Mouse (Mus musculus) kidney, postnatal 10 days (tissue): ENCODE data around the gene Gsk3b.
A peak's percentile ranks its signal among the peaks of the same experiment; 100 is the strongest.
"Not testable (repeated sequence)": the region's sequence is repeated elsewhere in the genome, so short reads cannot be mapped to it uniquely, and the experiment has no call there.

ENCODE experiments used
- DNase-seq: peaks from one replicate; pipeline ENCODE4 v3.0.0; 2021; ENCODE audit warnings: mixed read lengths

Gsk3b gene

GRCm38 (mm10) chr16:38105453-38105852, 16.7 kb downstream of the Gsk3b start:
- no peak for DNase-seq

GRCm38 (mm10) chr16:38106542-38106941, 17.7 kb downstream of the Gsk3b start:
- no peak for DNase-seq

- DNase-seq: no peak
Observed at GRCm38 (mm10) chr16:38110001-38110400, 21.2 kb downstream of the Gsk3b start.

- DNase-seq: no peak
Observed at GRCm38 (mm10) chr16:38110575-38110974, 21.8 kb downstream of the Gsk3b start.

GRCm38 (mm10) chr16:38114074-38114473, 25.3 kb downstream of the Gsk3b start:
- DNase-seq: no peak

GRCm38 (mm10) chr16:38117909-38118308, 29.1 kb downstream of the Gsk3b start:
- DNase-seq: not testable (repeated sequence)

GRCm38 (mm10) chr16:38118723-38119122, 29.9 kb downstream of the Gsk3b start:
- DNase-seq: no peak

GRCm38 (mm10) chr16:38119286-38119685, 30.5 kb downstream of the Gsk3b start:
- DNase-seq: peak; percentile 52

- DNase-seq: no peak
Observed at GRCm38 (mm10) chr16:38129171-38129570, 40.4 kb downstream of the Gsk3b start.

- DNase-seq: no peak
Observed at GRCm38 (mm10) chr16:38131041-38131440, 42.2 kb downstream of the Gsk3b start.

- peak; percentile 38 for DNase-seq
Observed at GRCm38 (mm10) chr16:38131756-38132155, 43.0 kb downstream of the Gsk3b start.

GRCm38 (mm10) chr16:38132210-38132609, 43.4 kb downstream of the Gsk3b start:
- no peak for DNase-seq

- peak; percentile 66 for DNase-seq
Observed at GRCm38 (mm10) chr16:38137296-38137695, 48.5 kb downstream of the Gsk3b start.

GRCm38 (mm10) chr16:38144898-38145297, 56.1 kb downstream of the Gsk3b start:
- DNase-seq: no peak

- DNase-seq: no peak
Observed at GRCm38 (mm10) chr16:38150555-38150954, 61.8 kb downstream of the Gsk3b start.

GRCm38 (mm10) chr16:38157854-38158622, 69.2 kb downstream of the Gsk3b start:
- no peak for DNase-seq

- DNase-seq: no peak
Observed at GRCm38 (mm10) chr16:38162019-38162418, 73.2 kb downstream of the Gsk3b start.

GRCm38 (mm10) chr16:38164811-38165591, 76.2 kb downstream of the Gsk3b start:
- DNase-seq: no peak

- DNase-seq: no peak
Observed at GRCm38 (mm10) chr16:38168971-38169370, 80.2 kb downstream of the Gsk3b start.

- DNase-seq: no peak
Observed at GRCm38 (mm10) chr16:38179150-38179549, 90.3 kb downstream of the Gsk3b start.

GRCm38 (mm10) chr16:38181421-38181820, 92.6 kb downstream of the Gsk3b start:
- DNase-seq: no peak

- no peak for DNase-seq
Observed at GRCm38 (mm10) chr16:38184657-38185269, 96.0 kb downstream of the Gsk3b start.

- DNase-seq: no peak
Observed at GRCm38 (mm10) chr16:38189952-38190351, 101.2 kb downstream of the Gsk3b start.

- no peak for DNase-seq
Observed at GRCm38 (mm10) chr16:38190531-38190930, 101.7 kb downstream of the Gsk3b start.
